ENCODE assay signal across 9 mouse cellular contexts in the genomic region with DNA sequence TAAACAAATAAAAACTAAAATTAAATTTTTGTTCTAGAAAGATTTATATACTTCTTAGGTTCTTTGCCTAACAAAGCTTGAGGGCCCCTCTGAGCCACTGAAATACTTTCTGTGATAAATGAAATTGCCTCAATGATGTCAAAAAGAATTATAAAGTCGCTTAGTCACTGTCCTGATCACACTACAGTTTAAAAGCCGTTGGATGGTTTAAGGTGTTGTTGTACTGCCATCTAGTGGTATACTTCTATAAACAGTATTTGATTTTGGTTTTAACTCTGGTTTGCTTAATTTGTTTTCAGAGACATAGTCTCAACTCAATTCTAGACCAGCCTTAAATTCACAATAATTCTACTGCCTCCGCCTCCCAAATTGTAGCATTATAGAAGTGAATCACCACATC.
A peak's percentile ranks its signal among the peaks of the same experiment; 100 is the strongest.
DNase-seq lines count a peak whose midpoint lies in the region; ATAC-seq and TF ChIP-seq lines count a peak whose summit lies in the region.
"Had no signal": no experiment of that assay in that cellular context is flagged by ENCODE, and none has a peak within 500 bp of the region (broad histone marks: within the 10 kb centered on the region; RNA-seq: fewer than 3 reads in every experiment).

No protein-coding gene starts in this region.

- H3K9ac ChIP-seq in forebrain, embryonic 13.5 days: no peak overlapping the region
- no peak overlapping the region for H3K9ac ChIP-seq in forebrain, embryonic 12.5 days
- no peak overlapping the region for H3K9ac ChIP-seq in lung, embryonic 14.5 days
- no peak overlapping the region for H3K9ac ChIP-seq in embryonic facial prominence, embryonic 14.5 days (ENCODE audit: low read depth, low read length)
- H3K9ac ChIP-seq: lung, embryonic 15.5 days had no signal

- ATAC-seq in forebrain, embryonic 13.5 days: peak; percentile 61; the same call in 1 of the 2 replicates
- no peak for ATAC-seq in forebrain, embryonic 12.5 days (ENCODE audit: low FRiP score)
- ATAC-seq in lung, embryonic 14.5 days (ENCODE audit: insufficient read depth): no peak
- ATAC-seq in embryonic facial prominence, embryonic 14.5 days (ENCODE audit: low read depth): no peak

- peak; percentile 58 for TF ChIP-seq CTCF in lung, embryonic 14.5 days (IDR thresholded peaks at IDR 0.05; ENCODE audit: low read depth)

- H3K4me3 ChIP-seq in forebrain, embryonic 13.5 days: no peak overlapping the region
- no peak overlapping the region for H3K4me3 ChIP-seq in forebrain, embryonic 12.5 days (replicated peaks)
- H3K4me3 ChIP-seq in lung, embryonic 14.5 days (ENCODE audit: low read depth, low read length): no peak overlapping the region
- no peak overlapping the region for H3K4me3 ChIP-seq in embryonic facial prominence, embryonic 14.5 days (ENCODE audit: low read depth, low read length)
- H3K4me3 ChIP-seq: lung, embryonic 15.5 days had no signal

- no peaks in the 10 kb centered on the region for H3K27me3 ChIP-seq in forebrain, embryonic 13.5 days
- H3K27me3 ChIP-seq in forebrain, embryonic 12.5 days: no peaks in the 10 kb centered on the region
- H3K27me3 ChIP-seq in lung, embryonic 14.5 days (ENCODE audit: insufficient read depth, low read length): no peaks in the 10 kb centered on the region
- H3K27me3 ChIP-seq in embryonic facial prominence, embryonic 14.5 days (replicated peaks; ENCODE audit: control insufficient read depth, insufficient read depth, low read length): no peaks in the 10 kb centered on the region
- H3K27me3 ChIP-seq: lung, embryonic 15.5 days had no signal

- no peak overlapping the region for H3K27ac ChIP-seq in forebrain, embryonic 13.5 days
- H3K27ac ChIP-seq in forebrain, embryonic 12.5 days: no peak overlapping the region
- H3K27ac ChIP-seq in lung, embryonic 14.5 days (ENCODE audit: low read depth): no peak overlapping the region
- no peak overlapping the region for H3K27ac ChIP-seq in embryonic facial prominence, embryonic 14.5 days (replicated peaks; ENCODE audit: low read depth, low read length)
- H3K27ac ChIP-seq: lung, embryonic 15.5 days had no signal

- no peaks in the 10 kb centered on the region for H3K4me1 ChIP-seq in forebrain, embryonic 13.5 days
- no peaks in the 10 kb centered on the region for H3K4me1 ChIP-seq in forebrain, embryonic 12.5 days
- no peaks in the 10 kb centered on the region for H3K4me1 ChIP-seq in lung, embryonic 14.5 days (ENCODE audit: insufficient read depth)
- H3K4me1 ChIP-seq in embryonic facial prominence, embryonic 14.5 days (ENCODE audit: control insufficient read depth, insufficient read depth, low read length): no peaks in the 10 kb centered on the region

- no peaks in the 10 kb centered on the region for H3K9me3 ChIP-seq in forebrain, embryonic 13.5 days (replicated peaks)
- no peaks in the 10 kb centered on the region for H3K9me3 ChIP-seq in forebrain, embryonic 12.5 days
- no peaks in the 10 kb centered on the region for H3K9me3 ChIP-seq in lung, embryonic 14.5 days (ENCODE audit: low read depth, low read length)
- H3K9me3 ChIP-seq in embryonic facial prominence, embryonic 14.5 days (ENCODE audit: control insufficient read depth, low read length): no peaks in the 10 kb centered on the region
- H3K9me3 ChIP-seq: lung, embryonic 15.5 days had no signal

- H3K4me2 ChIP-seq in forebrain, embryonic 13.5 days: no peak overlapping the region
- no peak overlapping the region for H3K4me2 ChIP-seq in forebrain, embryonic 12.5 days
- no peak overlapping the region for H3K4me2 ChIP-seq in lung, embryonic 14.5 days
- H3K4me2 ChIP-seq in embryonic facial prominence, embryonic 14.5 days (ENCODE audit: low read depth, low read length): no peak overlapping the region
- H3K4me2 ChIP-seq: lung, embryonic 15.5 days had no signal

- 24% methylated on average over 3 of the region's 3 CpGs for WGBS in forebrain, embryonic 13.5 days
- WGBS in forebrain, embryonic 12.5 days: 30% methylated on average over 3 of the region's 3 CpGs
- WGBS in lung, embryonic 14.5 days: 24% methylated on average over 3 of the region's 3 CpGs
- 26% methylated on average over 3 of the region's 3 CpGs for WGBS in embryonic facial prominence, embryonic 14.5 days

- DNase-seq in lung, embryonic 14.5 days: peak; percentile 83
- no peak for DNase-seq in lung, postnatal 4 days
- peak; percentile 70 for DNase-seq in embryonic facial prominence, embryonic 14.5 days (ENCODE audit: low spot score)
- peak; percentile 37 for DNase-seq in retina, postnatal 7 days (ENCODE audit: low read depth, low spot score)
- DNase-seq in urinary bladder, adult 2 months (ENCODE audit: low spot score): no peak
- DNase-seq in thymus, adult 18-20 months: no peak

- H3K36me3 ChIP-seq in forebrain, embryonic 13.5 days (ENCODE audit: poor library complexity, severe bottlenecking): no peaks in the 10 kb centered on the region
- no peaks in the 10 kb centered on the region for H3K36me3 ChIP-seq in forebrain, embryonic 12.5 days (replicated peaks)
- no peaks in the 10 kb centered on the region for H3K36me3 ChIP-seq in lung, embryonic 14.5 days (ENCODE audit: insufficient read depth)
- H3K36me3 ChIP-seq in embryonic facial prominence, embryonic 14.5 days (ENCODE audit: control insufficient read depth, insufficient read depth, low read length): no peaks in the 10 kb centered on the region
- H3K36me3 ChIP-seq: lung, embryonic 15.5 days had no signal

Comparison
In these comparisons a context has a peak if more than half of its experiments do, and no peak if none do; other contexts are left out.
1. DNase-seq: peak in lung, embryonic 14.5 days (single experiment), embryonic facial prominence, embryonic 14.5 days (single experiment) and retina, postnatal 7 days (single experiment); none in lung, postnatal 4 days (0 of 2), urinary bladder, adult 2 months (single experiment) and thymus, adult 18-20 months (0 of 2).